Mouse (Mus musculus): ENCODE data around the gene Tprgl.

- no peak for TF ChIP-seq POLR2AphosphoS2 (IDR thresholded peaks at IDR 0.05; ENCODE audit: insufficient read length, low read depth)
- no peak for TF ChIP-seq POLR2A (IDR thresholded peaks at IDR 0.05; ENCODE audit: insufficient read length, low read depth)
- TF ChIP-seq CEBPB (IDR thresholded peaks at IDR 0.05; ENCODE audit: insufficient read depth, poor library complexity, severe bottlenecking), result no peak
- no peak for TF ChIP-seq USF1 (IDR thresholded peaks at IDR 0.05; ENCODE audit: low read depth)
- no peak for TF ChIP-seq MAX (IDR thresholded peaks at IDR 0.05; ENCODE audit: low read depth)
- no peak for TF ChIP-seq MYOG (IDR thresholded peaks at IDR 0.05; ENCODE audit: control insufficient read depth in 1 of 3, insufficient read depth in 1 of 3, insufficient read length in 2 of 3, low read depth in 2 of 3)
- TF ChIP-seq TCF12 (IDR thresholded peaks at IDR 0.05; ENCODE audit: insufficient read depth, poor library complexity, severe bottlenecking), result no peak
- no peak for TF ChIP-seq SRF (IDR thresholded peaks at IDR 0.05; ENCODE audit: control insufficient read depth, insufficient read length, low read depth)
- TF ChIP-seq REST (IDR thresholded peaks at IDR 0.05; ENCODE audit: insufficient read depth, insufficient read length), result no peak
- no peak for TF ChIP-seq E2F4 (IDR thresholded peaks at IDR 0.05; ENCODE audit: insufficient read depth)
- TF ChIP-seq MYOD1 (IDR thresholded peaks at IDR 0.05; ENCODE audit: control insufficient read depth in 1 of 3, insufficient read length in 2 of 3, low read depth in 2 of 3), result no peak
- TF ChIP-seq TCF3 (IDR thresholded peaks at IDR 0.05; ENCODE audit: insufficient read length, low read depth), result no peak
Measured at GRCm38 (mm10) chr4:154118782-154119181, 41.7 kb downstream of the Tprgl start.
